ENCODE assay signal across 7 mouse cellular contexts in genomic region chr19:44582638-44583309, GRCm38 (mm10). TPM values are rescaled to one million over a fixed set of nuclear protein-coding genes. Genes with fewer than 3 reads are reported as not detected.
DNase-seq lines count a peak whose midpoint lies in the region; ATAC-seq lines count a peak whose summit lies in the region.

No protein-coding gene starts in this region.

- no peaks in the 10 kb centered on the region for H3K36me3 ChIP-seq in embryonic facial prominence, embryonic 10.5 days (replicated peaks)
- H3K36me3 ChIP-seq in limb, embryonic 10.5 days = no peaks in the 10 kb centered on the region
- H3K36me3 ChIP-seq in midbrain, embryonic 14.5 days (ENCODE audit: control insufficient read depth, insufficient read depth, low read length) = no peaks in the 10 kb centered on the region

- no peak overlapping the region for H3K9ac ChIP-seq in midbrain, embryonic 14.5 days (replicated peaks; ENCODE audit: low read length)

- no peak overlapping the region for H3K4me3 ChIP-seq in embryonic facial prominence, embryonic 10.5 days
- H3K4me3 ChIP-seq in limb, embryonic 10.5 days = no peak overlapping the region
- no peak overlapping the region for H3K4me3 ChIP-seq in midbrain, embryonic 14.5 days (replicated peaks; ENCODE audit: low read depth, low read length)

- H3K27me3 ChIP-seq in embryonic facial prominence, embryonic 10.5 days (replicated peaks; ENCODE audit: low read depth, poor library complexity, severe bottlenecking) = peaks cover 51% of the 10 kb centered on the region
- peaks cover 47% of the 10 kb centered on the region for H3K27me3 ChIP-seq in limb, embryonic 10.5 days (ENCODE audit: low read depth, poor library complexity, severe bottlenecking)
- H3K27me3 ChIP-seq in midbrain, embryonic 14.5 days (ENCODE audit: control insufficient read depth, insufficient read depth, low read length) = 0 out of 2 replicates have a peak, but pooled peaks cover 4% of the 10 kb centered on the region

- H3K4me2 ChIP-seq in midbrain, embryonic 14.5 days (ENCODE audit: low read length) = no peak overlapping the region

- WGBS in embryonic facial prominence, embryonic 10.5 days = 33% methylated on average over 9 of the region's 9 CpGs
- WGBS in limb, embryonic 10.5 days = 32% methylated on average over 9 of the region's 9 CpGs
- WGBS in midbrain, embryonic 14.5 days = 34% methylated on average over 9 of the region's 9 CpGs

- peaks cover 11% of the 10 kb centered on the region; the same call in 1 of the 2 replicates for H3K4me1 ChIP-seq in embryonic facial prominence, embryonic 10.5 days
- peaks cover 5% of the 10 kb centered on the region for H3K4me1 ChIP-seq in limb, embryonic 10.5 days
- no peaks in the 10 kb centered on the region for H3K4me1 ChIP-seq in midbrain, embryonic 14.5 days (ENCODE audit: control insufficient read depth, insufficient read depth, low read length)

- no peak overlapping the region; the same call in 1 of the 2 replicates for H3K27ac ChIP-seq in embryonic facial prominence, embryonic 10.5 days (replicated peaks)
- no peak overlapping the region for H3K27ac ChIP-seq in limb, embryonic 10.5 days
- H3K27ac ChIP-seq in midbrain, embryonic 14.5 days (replicated peaks; ENCODE audit: low read depth, low read length) = no peak overlapping the region

- peak; percentile 97 for DNase-seq in adrenal gland, postnatal 10 days
- peak; percentile 92 for DNase-seq in embryonic facial prominence, embryonic 10.5 days (ENCODE audit: low spot score)
- DNase-seq in heart, adult 11 months = peak; percentile 98
- DNase-seq in kidney, adult 18-20 months = peak; percentile 94
- DNase-seq in limb, embryonic 10.5 days (ENCODE audit: low spot score) = peak; percentile 97
- peak; percentile 96 for DNase-seq in midbrain, embryonic 14.5 days
- peak; percentile 73 for DNase-seq in spleen, adult 12 weeks (ENCODE audit: low spot score)

- no peaks in the 10 kb centered on the region for H3K9me3 ChIP-seq in embryonic facial prominence, embryonic 10.5 days
- H3K9me3 ChIP-seq in limb, embryonic 10.5 days (replicated peaks) = no peaks in the 10 kb centered on the region
- H3K9me3 ChIP-seq in midbrain, embryonic 14.5 days (ENCODE audit: control insufficient read depth, low read length) = no peaks in the 10 kb centered on the region

- peak; percentile 82 for ATAC-seq in midbrain, embryonic 14.5 days (ENCODE audit: low FRiP score, low TSS enrichment)

RNA-seq across cellular contexts. Expression of gene Hif1an, which starts 20.1 kb away (rescaled TPM):
- 10 to 100 TPM; 28.7 to 36.0 TPM for total RNA-seq in adrenal gland, postnatal 10 days (2021)
- 48.7 and 52.2 TPM in 2 replicates for polyA plus RNA-seq in embryonic facial prominence, embryonic 10.5 days (2016; fragmentation: Nextera tagmentation; extraction: Ambion mirVana)
- 51.2 and 54.6 TPM in 2 replicates for polyA plus RNA-seq in limb, embryonic 10.5 days (2016; fragmentation: Nextera tagmentation; extraction: Ambion mirVana)
- 21.1 and 21.7 TPM in 2 replicates for polyA plus RNA-seq in midbrain, embryonic 14.5 days (2014; fragmentation: Nextera tagmentation; extraction: Ambion mirVana)

RNA-seq across cellular contexts. Expression of gene Ndufb8, which starts 27.5 kb away (rescaled TPM):
- total RNA-seq in adrenal gland, postnatal 10 days (2021) = 1,000 to 10,000 TPM; 1,057 to 1,125 TPM
- 645 and 648 TPM in 2 replicates for polyA plus RNA-seq in embryonic facial prominence, embryonic 10.5 days (2016; fragmentation: Nextera tagmentation; extraction: Ambion mirVana)
- 664 and 683 TPM in 2 replicates for polyA plus RNA-seq in limb, embryonic 10.5 days (2016; fragmentation: Nextera tagmentation; extraction: Ambion mirVana)
- polyA plus RNA-seq in midbrain, embryonic 14.5 days (2014; fragmentation: Nextera tagmentation; extraction: Ambion mirVana) = 566 and 729 TPM in 2 replicates

RNA-seq across cellular contexts. Expression of gene Gm20538, which starts 30.1 kb away (rescaled TPM):
- total RNA-seq in adrenal gland, postnatal 10 days (2021) = not detected
- polyA plus RNA-seq in embryonic facial prominence, embryonic 10.5 days (2016; fragmentation: Nextera tagmentation; extraction: Ambion mirVana) = not detected in 2 replicates
- polyA plus RNA-seq in limb, embryonic 10.5 days (2016; fragmentation: Nextera tagmentation; extraction: Ambion mirVana) = not detected in 2 replicates
- not detected in 2 replicates for polyA plus RNA-seq in midbrain, embryonic 14.5 days (2014; fragmentation: Nextera tagmentation; extraction: Ambion mirVana)

RNA-seq across cellular contexts. Expression of gene Sec31b, which starts 37.1 kb away (rescaled TPM):
- total RNA-seq in adrenal gland, postnatal 10 days (2021) = 1 to 10 TPM; 4.3 to 6.9 TPM
- polyA plus RNA-seq in embryonic facial prominence, embryonic 10.5 days (2016; fragmentation: Nextera tagmentation; extraction: Ambion mirVana) = 0.66 and 0.97 TPM in 2 replicates
- polyA plus RNA-seq in limb, embryonic 10.5 days (2016; fragmentation: Nextera tagmentation; extraction: Ambion mirVana) = 0.44 and 1.1 TPM in 2 replicates
- polyA plus RNA-seq in midbrain, embryonic 14.5 days (2014; fragmentation: Nextera tagmentation; extraction: Ambion mirVana) = 0.05 and 0.12 TPM in 2 replicates
